Mouse (Mus musculus) forebrain, embryonic 14.5 days (tissue): Measurements from ENCODE around the gene Nectin3. TPM values are rescaled to one million over a fixed set of nuclear protein-coding genes. Genes with fewer than 3 reads are reported as not detected.
A peak's percentile ranks its signal among the peaks of the same experiment; 100 is the strongest.

Source experiments
- ATAC-seq: fragments of 200-750 bp; cut with Nextera tagmentation; 2 replicates; pipeline ENCODE4 v1.8.0; 2017; ENCODE audit warnings: mild to moderate bottlenecking, moderate library complexity
- DNase-seq: peaks from one replicate; pipeline ENCODE4 v3.0.0-alpha.2; 2015; ENCODE audit warnings: low spot score
- H3K27ac ChIP-seq: fragments of 300-500 bp; sonication (generic); 2 replicates; pipeline ENCODE4 v1.5.1; 2014; ENCODE audit warnings: low read depth, mild to moderate bottlenecking, control low read depth, low read length, moderate library complexity
- H3K27me3 ChIP-seq: fragments of 300-500 bp; sonication (generic); replicated peaks from 2 replicates; pipeline ENCODE4 v1.6.1; 2014; ENCODE audit warnings: low read length, control low read depth, mixed read lengths; ENCODE audit not compliant: control insufficient read depth, insufficient read depth
- H3K36me3 ChIP-seq: fragments of 300-500 bp; sonication (generic); 2 replicates; pipeline ENCODE4 v1.6.1; 2014; ENCODE audit warnings: low read length, control low read depth; ENCODE audit not compliant: control insufficient read depth, insufficient read depth
- H3K4me1 ChIP-seq: fragments of 300-500 bp; sonication (generic); 2 replicates; pipeline ENCODE4 v1.6.1; 2014; ENCODE audit warnings: antibody characterized with exemption, low read length, control low read depth; ENCODE audit not compliant: control insufficient read depth, insufficient read depth
- H3K4me2 ChIP-seq: fragments of 300-500 bp; sonication (generic); 2 replicates; pipeline ENCODE4 v1.6.1; 2014; ENCODE audit warnings: mild to moderate bottlenecking, control low read depth, low read length
- H3K4me3 ChIP-seq: fragments of 300-500 bp; sonication (generic); 2 replicates; pipeline ENCODE4 v1.5.1; 2014; ENCODE audit warnings: low read depth, low read length, control low read depth
- H3K9ac ChIP-seq: fragments of 300-500 bp; sonication (generic); 2 replicates; pipeline ENCODE4 v1.6.1; 2014; ENCODE audit warnings: mild to moderate bottlenecking, low read length, control low read depth, moderate library complexity
- H3K9me3 ChIP-seq: fragments of 300-500 bp; sonication (generic); replicated peaks from 2 replicates; pipeline ENCODE4 v1.6.1; 2016; ENCODE audit warnings: low read length, control low read depth, mixed read lengths; ENCODE audit not compliant: control insufficient read depth
- WGBS: fragments of 180-500 bp; shearing (Covaris S2); extraction: QIAGEN DNeasy Blood & Tissue Kit; methylation state at CpG from one replicate; pipeline ENCODE4 v1.1.7; 2014; 5-methylcytosine and 5-hydroxymethylcytosine counted together
- polyA plus RNA-seq: library from polyadenylated mRNA; unstranded; fragments of >200 nt; fragmentation: Nextera tagmentation; extraction: Ambion mirVana; gene quantifications from 2 replicates; pipeline ENCODE4 v1.2.1, GENCODE M21; 2014

The Nectin3 gene
- polyA plus RNA-seq, 1 experiment from 2014 or later, result 10.2 TPM

DNA sequence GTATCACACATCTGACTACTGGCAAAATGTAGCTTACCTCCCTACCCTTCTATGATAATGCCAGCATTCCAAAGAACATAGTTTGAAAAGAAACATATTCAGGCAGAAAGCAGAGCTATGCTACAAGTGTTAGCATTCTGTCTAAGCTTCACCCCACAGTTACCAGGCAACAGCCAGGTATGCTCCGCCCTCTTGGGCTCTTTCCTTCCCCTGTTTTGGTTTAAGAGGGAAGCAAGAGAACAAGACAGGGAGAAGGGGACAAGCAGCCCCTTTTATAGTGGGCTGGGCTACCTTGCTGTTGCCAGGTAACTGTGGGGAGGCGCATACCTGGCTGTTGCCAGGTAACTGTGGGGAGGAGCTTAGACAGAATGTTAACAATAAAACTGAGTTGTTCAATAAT lies 4.0 kb upstream of the Nectin3 start:
- Histone ChIP-seq H3K4me1 (no peaks in the 10 kb centered on the region; the same call in 1 of the 2 replicates), H3K36me3 (no peaks in the 10 kb centered on the region), H3K9ac (no peak overlapping the region), H3K9me3 (no peaks in the 10 kb centered on the region), H3K27me3 (no peaks in the 10 kb centered on the region), H3K4me3 (no peak overlapping the region), H3K27ac (no peak overlapping the region), H3K4me2 (no peak overlapping the region)
- ATAC-seq, result no peak
- WGBS, result 75% methylated on average over 2 of the region's 2 CpGs
- no peak for DNase-seq

DNA sequence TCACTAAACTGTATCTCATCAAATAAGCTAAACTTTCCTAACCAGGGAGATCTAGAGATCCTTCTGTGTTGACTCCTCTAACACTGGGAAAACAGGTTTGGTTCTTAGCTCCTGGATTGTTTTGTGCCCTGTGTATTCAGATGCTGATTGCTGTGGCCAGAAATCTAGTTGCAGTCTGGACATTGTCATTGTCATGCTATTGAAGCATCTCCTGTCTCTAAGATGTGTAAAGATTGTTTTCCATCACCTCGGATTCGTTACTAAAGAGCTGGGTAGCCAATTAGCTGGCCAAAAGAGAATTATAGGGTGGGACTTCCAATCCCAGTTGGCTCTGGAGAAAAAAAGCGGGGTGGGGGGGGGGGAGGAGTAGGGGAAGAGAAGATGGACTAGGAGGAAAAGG lies 2.4 kb upstream of the Nectin3 start:
- Histone ChIP-seq H3K36me3 (no peaks in the 10 kb centered on the region), H3K27ac (no peak overlapping the region), H3K4me3 (no peak overlapping the region), H3K4me1 (no peaks in the 10 kb centered on the region; the same call in 1 of the 2 replicates), H3K9ac (no peak overlapping the region), H3K27me3 (no peaks in the 10 kb centered on the region), H3K4me2 (no peak overlapping the region), H3K9me3 (no peaks in the 10 kb centered on the region)
- ATAC-seq (no peak), DNase-seq (no peak)
- 45% methylated on average over 3 of the region's 3 CpGs for WGBS

DNA sequence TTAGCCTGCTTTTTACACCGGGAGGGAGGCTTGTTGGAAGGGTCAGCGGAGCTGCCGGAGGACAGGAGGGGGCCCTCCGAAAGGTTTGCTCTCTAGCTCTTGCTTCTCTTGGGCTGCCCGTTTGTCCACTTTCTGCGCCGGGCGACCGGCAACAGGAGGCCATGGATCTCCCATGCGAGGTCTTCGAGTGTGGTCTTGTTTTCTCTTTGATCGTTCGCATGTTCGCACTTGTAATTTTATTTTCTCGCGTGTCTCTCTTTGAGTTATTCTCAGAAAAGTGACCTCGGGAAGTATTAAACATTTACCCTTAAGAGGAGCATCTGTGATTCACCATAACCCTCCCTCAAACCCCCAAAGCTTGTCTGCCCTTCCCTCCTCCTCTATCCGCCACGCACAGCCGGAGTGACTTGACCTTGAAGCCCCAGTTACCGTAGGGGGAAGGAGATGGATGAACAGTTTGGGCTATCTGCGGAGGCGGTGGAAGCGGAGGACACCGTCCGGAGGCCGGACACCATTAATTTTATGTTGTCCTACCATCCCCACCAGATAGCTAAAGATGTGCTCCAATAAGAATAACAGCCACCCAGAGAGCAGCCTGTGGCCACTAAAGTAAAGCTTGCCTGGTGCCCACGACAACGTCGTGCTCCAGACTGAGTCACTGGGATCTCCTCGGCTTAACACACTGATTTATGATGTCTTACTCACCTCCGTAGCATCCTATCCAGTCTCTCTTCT lies 472 bp downstream of the Nectin3 start:
- no peaks in the 10 kb centered on the region for H3K9me3 ChIP-seq
- no peaks in the 10 kb centered on the region for H3K36me3 ChIP-seq
- 0% methylated on average over 32 of the region's 32 CpGs for WGBS
- peak overlapping the region; percentile 93 for H3K4me2 ChIP-seq
- peak overlapping the region; percentile 90; the same call in 1 of the 2 replicates for H3K27ac ChIP-seq
- DNase-seq (peak; percentile 35), ATAC-seq (no peak; the same call in 1 of the 2 replicates)
- H3K27me3 ChIP-seq, result no peaks in the 10 kb centered on the region
- H3K4me1 ChIP-seq, result peaks cover 4% of the 10 kb centered on the region; the same call in 1 of the 2 replicates
- peak overlapping the region; percentile 93 for H3K9ac ChIP-seq
- peak overlapping the region; percentile 90 for H3K4me3 ChIP-seq

DNA sequence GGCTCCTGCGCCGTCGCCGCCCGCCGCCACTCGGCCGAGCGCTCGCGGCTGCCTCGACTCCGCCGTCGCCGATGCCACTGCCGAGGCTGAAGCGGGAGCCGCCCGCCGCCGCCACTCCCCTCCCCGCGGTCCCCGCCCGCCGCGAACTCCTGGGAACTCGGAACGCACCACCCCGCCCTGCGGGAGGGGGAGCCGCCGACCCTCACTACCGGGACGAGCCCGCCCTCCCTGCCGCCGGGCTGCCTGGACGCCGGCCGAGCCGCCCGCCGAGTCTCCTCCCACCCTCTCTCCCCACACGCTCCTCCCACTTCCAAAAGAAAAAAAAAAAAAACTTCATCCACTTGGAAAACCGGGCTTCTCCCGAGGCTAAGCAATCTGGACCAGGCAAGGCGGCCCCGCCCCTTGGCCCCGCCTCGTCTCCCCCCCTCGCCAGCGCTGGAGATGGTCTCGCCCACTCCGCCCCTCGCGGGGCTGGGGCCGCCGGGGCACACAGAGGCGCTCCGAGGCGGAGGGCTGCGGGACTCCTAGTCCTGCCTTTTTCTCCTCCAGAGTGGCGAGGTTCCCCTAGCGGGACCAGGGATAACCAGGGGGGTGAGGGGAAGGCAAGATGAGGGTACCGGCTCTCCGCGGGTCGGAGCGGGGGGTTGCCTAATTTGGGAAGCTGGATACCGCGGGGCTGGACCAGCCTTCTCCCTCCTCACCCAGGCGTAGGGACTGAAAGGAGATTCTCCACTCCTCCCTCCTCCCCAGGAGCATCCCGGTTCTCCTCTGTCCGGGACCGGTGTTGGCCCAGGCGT lies 1.2 kb downstream of the Nectin3 start:
- Histone ChIP-seq H3K9me3 (no peaks in the 10 kb centered on the region), H3K27ac (peak overlapping the region; percentile 90), H3K4me3 (peak overlapping the region; percentile 90), H3K4me2 (peak overlapping the region; percentile 93), H3K9ac (peak overlapping the region; percentile 93), H3K36me3 (no peaks in the 10 kb centered on the region), H3K4me1 (peaks cover 4% of the 10 kb centered on the region; the same call in 1 of the 2 replicates), H3K27me3 (no peaks in the 10 kb centered on the region)
- peak; percentile 96 for ATAC-seq
- peak; percentile 96 for DNase-seq
- WGBS, result under 1% methylated on average over 54 of the region's 78 CpGs

DNA sequence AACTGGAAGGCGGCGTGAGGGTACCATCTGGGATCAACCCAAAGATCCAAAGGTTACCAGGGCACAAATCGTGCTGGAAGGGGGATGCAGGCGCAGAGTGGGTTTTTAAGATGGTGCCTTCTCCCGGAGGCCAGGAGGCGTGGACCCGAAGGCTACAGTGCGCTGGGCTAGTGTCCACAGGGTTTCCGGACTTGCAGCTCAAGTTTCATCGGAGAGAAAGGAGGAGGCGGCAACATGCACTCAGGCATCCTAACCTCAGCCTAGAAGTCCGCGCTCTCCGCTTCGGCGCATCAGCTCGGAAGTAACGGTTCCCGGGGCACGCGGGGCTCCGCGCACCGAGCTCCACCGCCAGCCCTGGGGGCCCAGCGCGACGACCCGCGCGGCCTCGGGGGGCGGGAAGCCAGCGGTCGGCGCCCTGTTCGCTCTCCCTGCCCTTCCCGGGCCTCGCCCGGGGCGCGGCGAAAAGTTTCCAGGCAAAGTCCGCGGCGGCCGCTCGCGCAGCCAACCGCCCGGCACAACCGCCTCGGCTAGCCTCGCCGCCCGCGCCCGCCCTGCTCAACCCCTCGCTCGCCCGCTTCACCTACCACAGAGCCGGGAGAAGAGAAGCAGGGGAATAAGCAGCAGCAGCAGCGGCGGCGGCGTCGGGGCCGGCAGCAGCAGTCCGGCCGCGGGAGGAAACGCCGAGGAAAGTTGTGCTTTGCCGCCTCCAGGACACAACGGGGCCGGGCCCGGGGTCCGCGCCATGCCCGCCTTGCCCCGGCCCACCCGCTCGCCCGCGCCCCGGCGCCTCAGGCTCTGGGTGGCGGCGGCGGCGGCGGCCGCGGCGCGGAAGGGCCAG lies 2.1 kb downstream of the Nectin3 start:
- H3K4me3 ChIP-seq, result peak overlapping the region; percentile 90

DNA sequence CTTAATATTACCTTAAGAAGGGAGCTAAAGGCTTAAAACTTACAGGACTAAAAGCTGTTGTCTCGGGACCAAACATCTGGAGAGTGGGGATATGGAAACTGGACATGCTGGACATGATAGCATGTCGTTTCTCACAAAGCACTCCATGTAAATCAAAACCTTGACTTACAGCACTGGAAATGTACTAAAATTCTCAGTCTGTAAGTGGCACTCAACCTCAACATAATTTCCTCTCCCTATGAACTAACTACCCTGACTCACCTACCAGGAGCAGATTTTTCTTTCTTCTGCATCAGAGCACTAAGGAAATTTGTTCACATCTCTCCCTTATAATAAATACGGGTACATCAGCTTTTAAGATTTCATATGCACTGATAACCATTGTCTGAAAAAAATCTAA lies 3.1 kb downstream of the Nectin3 start:
- Histone ChIP-seq H3K36me3 (no peaks in the 10 kb centered on the region), H3K27me3 (no peaks in the 10 kb centered on the region), H3K9ac (peak overlapping the region; percentile 93), H3K4me1 (peaks cover 4% of the 10 kb centered on the region; the same call in 1 of the 2 replicates), H3K4me2 (peak overlapping the region; percentile 93), H3K9me3 (no peaks in the 10 kb centered on the region), H3K27ac (no peak overlapping the region), H3K4me3 (peak overlapping the region; percentile 90)
- WGBS, result 9% methylated on average over 3 of the region's 3 CpGs
- ATAC-seq (no peak), DNase-seq (peak; percentile 33)

More for the DNA sequence above, 2.1 kb downstream of the Nectin3 start:
- Histone ChIP-seq H3K27me3 (no peaks in the 10 kb centered on the region), H3K9ac (peak overlapping the region; percentile 93), H3K27ac (peak overlapping the region; percentile 90), H3K4me1 (peaks cover 4% of the 10 kb centered on the region; the same call in 1 of the 2 replicates), H3K36me3 (no peaks in the 10 kb centered on the region), H3K9me3 (no peaks in the 10 kb centered on the region), H3K4me2 (peak overlapping the region; percentile 93)
- ATAC-seq, result peak; percentile 40
- under 1% methylated on average over 72 of the region's 96 CpGs for WGBS
- peak; percentile 67 for DNase-seq

DNA sequence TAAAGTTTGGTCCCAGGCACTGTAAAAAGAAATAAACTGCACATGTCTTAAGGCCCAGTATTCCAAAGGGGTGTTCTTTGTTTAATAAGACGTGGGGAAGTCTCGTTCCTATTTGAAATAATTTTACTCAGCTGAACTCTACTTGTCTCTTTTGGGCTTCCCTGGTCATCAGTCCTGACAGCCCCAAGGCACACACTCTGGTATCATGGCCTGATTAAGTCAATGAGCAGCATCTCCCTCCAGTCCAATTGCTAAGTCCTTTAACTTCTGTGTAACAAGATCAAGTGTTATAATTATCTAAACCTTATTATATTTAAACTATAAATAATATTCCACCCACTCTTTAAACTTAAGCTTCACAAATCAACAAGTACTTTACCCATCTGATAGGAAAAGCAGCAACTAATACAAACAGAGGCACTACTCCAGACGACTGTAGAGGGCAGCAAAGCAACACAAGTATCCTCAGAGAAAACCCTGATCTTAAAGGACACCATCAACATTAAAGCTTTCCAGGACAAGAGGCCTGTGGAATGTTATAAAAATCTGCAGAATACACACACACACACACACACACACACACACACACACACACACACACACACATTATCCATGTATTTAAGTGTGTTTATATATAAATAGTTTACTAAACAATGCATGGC lies 10.8 kb downstream of the Nectin3 start:
- WGBS, result 52% methylated on average over 3 of the region's 3 CpGs
- DNase-seq, result peak; percentile 88
- Histone ChIP-seq H3K4me2 (no peak overlapping the region), H3K27me3 (no peaks in the 10 kb centered on the region), H3K27ac (no peak overlapping the region), H3K9me3 (no peaks in the 10 kb centered on the region), H3K9ac (no peak overlapping the region), H3K36me3 (no peaks in the 10 kb centered on the region), H3K4me1 (peaks cover 5% of the 10 kb centered on the region; the same call in 1 of the 2 replicates), H3K4me3 (no peak overlapping the region)
- peak; percentile 85 for ATAC-seq

DNA sequence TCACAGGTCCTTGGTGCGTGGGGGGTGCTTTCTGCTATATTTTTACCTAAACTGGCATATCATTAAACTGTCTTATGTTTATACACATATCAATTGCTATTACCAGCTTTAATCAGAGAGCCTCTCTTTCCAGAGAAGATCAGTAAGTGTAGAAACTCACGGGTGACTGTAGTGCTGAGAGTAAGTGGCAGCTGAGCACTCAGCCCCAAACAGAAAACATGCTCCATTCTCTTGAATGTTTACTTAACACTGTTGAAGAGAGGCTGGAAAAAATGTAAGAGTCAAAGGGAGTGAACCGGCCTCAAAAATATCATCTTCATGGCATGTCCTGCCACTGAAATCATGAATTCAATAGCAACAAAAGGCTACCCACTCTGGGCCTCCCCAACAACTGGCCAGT lies 21.0 kb downstream of the Nectin3 start:
- Histone ChIP-seq H3K36me3 (no peaks in the 10 kb centered on the region), H3K27me3 (no peaks in the 10 kb centered on the region), H3K4me2 (no peak overlapping the region), H3K27ac (no peak overlapping the region), H3K4me1 (no peaks in the 10 kb centered on the region), H3K4me3 (no peak overlapping the region), H3K9me3 (no peaks in the 10 kb centered on the region), H3K9ac (no peak overlapping the region)
- no peak for ATAC-seq
- WGBS, result 90% methylated on average over 3 of the region's 3 CpGs
- no peak for DNase-seq
